Mouse (Mus musculus): ENCODE results near the gene Ces1b. TPM values are rescaled to one million over a fixed set of nuclear protein-coding genes. Genes with fewer than 3 reads are reported as not detected.

Ces1b gene
- total RNA-seq (2014; fragmentation: Nextera tagmentation) (not detected in 2 replicates), total RNA-seq (2017) (not detected in 2 replicates)

DNA sequence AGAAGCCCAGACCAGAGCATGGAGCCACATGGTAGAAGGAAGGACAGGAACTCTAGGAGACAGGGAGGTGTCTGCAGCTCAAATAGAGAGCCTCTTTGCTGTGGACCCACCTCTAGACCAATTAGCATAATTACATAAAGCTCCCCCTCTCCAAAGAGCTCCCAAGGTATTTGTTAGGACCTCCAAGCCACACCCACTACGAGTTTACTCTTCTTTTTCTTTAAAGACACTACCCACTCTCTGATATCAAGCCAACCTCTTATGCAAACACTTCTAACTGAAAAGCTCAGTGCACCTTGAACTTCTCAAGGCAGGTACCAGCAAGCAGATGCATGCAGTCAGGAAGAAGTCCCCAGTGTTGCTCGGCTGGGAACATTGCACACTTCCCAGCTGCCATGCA lies at the start of gene Ces1b:
Gene Ces1b (minus strand): TSS at position 131 of the 400 bp plus-strand sequence.
- ATAC-seq (replicated peaks; ENCODE audit: low FRiP score, low TSS enrichment, poor library complexity, severe bottlenecking), result no peak

GRCm38 (mm10) chr8:93126476-93126875 lies 46.7 kb upstream of the Ces1b start:
- ATAC-seq (replicated peaks; ENCODE audit: low FRiP score, low TSS enrichment, poor library complexity, severe bottlenecking), result no peak

- ATAC-seq (replicated peaks; ENCODE audit: low FRiP score, low TSS enrichment, poor library complexity, severe bottlenecking), result no peak
Observed at GRCm38 (mm10) chr8:93122005-93122404, 42.2 kb upstream of the Ces1b start.

DNA sequence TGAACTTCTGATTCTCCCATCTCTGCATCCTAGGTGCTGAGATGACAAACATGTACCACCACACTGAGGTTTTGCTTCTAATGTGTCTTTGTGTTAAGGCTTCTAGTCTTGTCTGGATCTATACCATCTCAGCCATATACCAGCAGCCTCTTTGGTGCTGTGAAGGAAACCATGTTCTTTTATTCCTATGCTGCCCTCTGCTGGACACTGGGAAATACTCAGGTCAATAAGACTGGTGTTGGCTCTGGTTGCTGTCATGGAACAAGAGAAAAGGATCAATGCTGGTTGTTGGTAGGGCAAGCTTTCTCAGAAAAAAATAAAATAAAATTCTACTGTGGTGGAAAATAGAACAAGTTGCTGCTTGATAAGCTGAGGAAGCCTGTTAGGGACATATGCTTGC lies 15.6 kb upstream of the Ces1b start:
- ATAC-seq (replicated peaks; ENCODE audit: low FRiP score, low TSS enrichment, poor library complexity, severe bottlenecking), result peak; percentile 83

GRCm38 (mm10) chr8:93091324-93091723 lies 11.5 kb upstream of the Ces1b start:
- ATAC-seq (replicated peaks; ENCODE audit: low FRiP score, low TSS enrichment, poor library complexity, severe bottlenecking), result no peak

- no peak for ATAC-seq (replicated peaks; ENCODE audit: low FRiP score, low TSS enrichment, poor library complexity, severe bottlenecking)
Observed at GRCm38 (mm10) chr8:93088686-93089122, 8.9 kb upstream of the Ces1b start.

- no peak for ATAC-seq (replicated peaks; ENCODE audit: low FRiP score, low TSS enrichment, poor library complexity, severe bottlenecking)
Observed at GRCm38 (mm10) chr8:93088193-93088592, 8.4 kb upstream of the Ces1b start.

DNA sequence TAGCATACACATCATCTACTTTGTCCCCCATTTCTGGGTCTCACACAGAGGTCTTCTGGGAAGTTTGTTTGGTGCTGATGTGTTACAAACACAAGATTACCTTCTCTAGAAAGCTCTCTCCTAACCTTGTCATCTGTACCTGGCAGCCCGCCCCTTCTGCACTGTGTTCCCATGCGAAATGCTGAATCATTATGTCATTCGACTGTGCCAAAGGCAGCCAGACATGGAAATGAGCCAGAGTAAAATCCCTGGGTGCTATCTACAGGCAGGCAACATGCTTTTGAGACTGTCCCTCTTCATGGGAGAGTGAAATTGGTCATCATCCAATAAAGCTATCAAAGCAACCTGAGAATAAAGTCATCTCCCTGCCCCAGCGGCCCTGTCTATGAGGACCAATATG lies 4.6 kb downstream of the Ces1b start:
- ATAC-seq (replicated peaks; ENCODE audit: low FRiP score, low TSS enrichment, poor library complexity, severe bottlenecking), result no peak

GRCm38 (mm10) chr8:93063416-93064117 lies 16.2 kb downstream of the Ces1b start:
- ATAC-seq (replicated peaks; ENCODE audit: low FRiP score, low TSS enrichment, poor library complexity, severe bottlenecking), result no peak

GRCm38 (mm10) chr8:93059185-93059584 lies 20.6 kb downstream of the Ces1b start:
- ATAC-seq (replicated peaks; ENCODE audit: low FRiP score, low TSS enrichment, poor library complexity, severe bottlenecking), result peak; percentile 82; the same call in 1 of the 2 replicates

DNA sequence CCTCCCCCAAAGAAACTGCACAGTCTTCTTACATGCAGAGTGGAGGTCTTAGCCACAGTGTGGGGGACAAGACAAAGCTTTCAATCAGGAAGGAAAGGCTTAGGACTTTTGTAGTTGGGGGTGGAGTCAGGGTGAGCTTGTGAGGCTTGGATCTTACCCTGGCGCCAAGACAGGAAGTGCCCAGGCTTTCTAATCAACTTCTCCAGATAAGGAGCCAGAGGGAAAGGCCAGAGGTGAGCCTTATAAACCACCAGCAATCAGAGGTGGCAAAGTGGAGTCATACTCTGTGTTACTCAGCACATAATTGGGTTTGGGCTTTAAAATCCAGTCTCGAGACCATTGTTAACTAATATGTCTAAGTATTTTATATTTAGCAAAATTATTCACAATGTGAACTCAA lies 24.6 kb downstream of the Ces1b start:
- no peak for ATAC-seq (replicated peaks; ENCODE audit: low FRiP score, low TSS enrichment, poor library complexity, severe bottlenecking)

- no peak for ATAC-seq (replicated peaks; ENCODE audit: low FRiP score, low TSS enrichment, poor library complexity, severe bottlenecking)
Observed at GRCm38 (mm10) chr8:93048510-93049416, 31.1 kb downstream of the Ces1b start.

- no peak for ATAC-seq (replicated peaks; ENCODE audit: low FRiP score, low TSS enrichment, poor library complexity, severe bottlenecking)
Observed at GRCm38 (mm10) chr8:93048092-93048491, 31.7 kb downstream of the Ces1b start, which contains the start of gene Ces1a. Gene Ces1a, minus strand, starts transcription at chr8:93048192.

DNA sequence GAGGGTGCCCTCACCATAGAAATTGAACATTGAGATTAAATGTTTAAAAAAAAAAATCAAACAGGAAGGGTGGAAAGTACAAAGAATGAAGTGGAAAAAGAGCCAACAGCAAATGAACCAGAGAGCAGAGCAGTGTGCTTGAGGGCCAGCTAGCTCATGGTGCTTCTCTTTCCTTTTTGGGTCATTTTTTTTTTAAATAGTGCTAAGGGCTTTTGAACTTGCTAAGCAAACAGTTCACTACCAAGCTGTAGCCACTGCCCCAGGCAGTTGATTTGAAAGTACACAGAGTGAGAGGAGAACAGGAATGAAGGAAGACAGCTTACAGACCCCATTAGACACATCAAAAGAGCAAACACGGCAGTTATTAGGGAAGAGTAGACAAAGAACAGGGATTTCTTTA lies 36.7 kb downstream of the Ces1b start:
- ATAC-seq (replicated peaks; ENCODE audit: low FRiP score, low TSS enrichment, poor library complexity, severe bottlenecking), result no peak

- ATAC-seq (replicated peaks; ENCODE audit: low FRiP score, low TSS enrichment, poor library complexity, severe bottlenecking), result no peak
Observed at GRCm38 (mm10) chr8:93040776-93041567, 38.8 kb downstream of the Ces1b start.

- ATAC-seq (replicated peaks; ENCODE audit: low FRiP score, low TSS enrichment, poor library complexity, severe bottlenecking), result no peak
Observed at GRCm38 (mm10) chr8:93040256-93040655, 39.6 kb downstream of the Ces1b start.

DNA sequence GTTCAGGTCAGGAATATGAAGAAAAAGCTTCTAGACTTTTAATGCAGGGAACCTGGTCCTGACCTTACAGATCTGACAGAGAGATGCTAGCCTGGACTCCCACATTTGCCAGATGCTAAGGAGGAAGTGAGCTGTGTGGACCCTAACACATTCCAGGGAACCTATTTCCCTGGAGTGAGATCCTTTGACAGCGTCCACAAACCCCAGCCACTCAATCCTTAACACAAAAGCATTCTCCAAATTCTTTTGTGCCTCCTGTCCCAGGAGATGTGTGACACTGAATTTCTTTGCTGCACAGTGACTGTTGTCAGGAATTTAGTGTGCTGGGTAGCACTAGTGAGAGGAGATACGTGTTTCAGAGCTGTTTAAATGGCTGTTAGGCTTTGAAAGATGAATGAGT lies 41.0 kb downstream of the Ces1b start:
- ATAC-seq (replicated peaks; ENCODE audit: low FRiP score, low TSS enrichment, poor library complexity, severe bottlenecking), result no peak

DNA sequence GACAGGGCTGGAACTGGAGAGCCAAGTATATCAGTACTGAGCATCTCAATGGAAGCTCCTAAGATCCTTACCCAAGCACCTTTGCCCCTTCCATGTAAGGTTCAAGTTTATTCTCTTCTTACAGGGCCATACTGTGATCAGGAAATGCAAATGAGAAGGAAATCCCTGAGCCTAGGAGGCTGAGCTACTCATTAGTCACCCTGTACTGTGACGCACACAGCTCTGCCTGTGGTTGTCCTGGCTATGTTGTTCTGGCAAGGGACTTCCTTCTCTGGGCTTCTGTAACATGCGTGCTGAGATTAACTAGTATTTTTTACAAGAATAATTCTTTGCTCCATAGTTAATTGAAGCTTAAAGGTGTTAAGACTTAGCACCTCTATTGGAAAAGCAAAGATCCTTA lies 49.2 kb downstream of the Ces1b start:
- no peak for ATAC-seq (replicated peaks; ENCODE audit: low FRiP score, low TSS enrichment, poor library complexity, severe bottlenecking)

GRCm38 (mm10) chr8:93021738-93022137 lies 58.1 kb downstream of the Ces1b start:
- no peak for ATAC-seq (replicated peaks; ENCODE audit: low FRiP score, low TSS enrichment, poor library complexity, severe bottlenecking)

DNA sequence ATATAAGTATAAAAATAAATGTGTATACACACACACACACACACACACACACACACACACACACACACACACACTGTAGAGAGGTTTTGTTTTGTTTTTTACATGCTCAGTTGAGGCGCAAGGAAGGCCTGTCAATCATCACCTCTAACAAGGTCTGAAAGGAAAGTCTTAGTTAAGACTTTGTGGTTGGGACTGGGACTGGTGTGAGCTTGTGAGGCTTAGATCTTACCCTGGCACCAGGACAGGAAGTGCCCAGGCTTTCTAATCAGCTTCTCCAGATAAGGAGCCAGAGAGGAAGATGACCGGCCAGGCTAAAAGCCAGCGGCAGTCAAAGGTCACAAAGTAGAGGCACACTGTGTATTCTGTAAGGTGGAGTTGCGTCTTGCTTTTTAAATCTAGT lies 65.5 kb downstream of the Ces1b start:
- no peak for ATAC-seq (replicated peaks; ENCODE audit: low FRiP score, low TSS enrichment, poor library complexity, severe bottlenecking)

All from megakaryocyte-erythroid progenitor cell, adult 5-6 weeks (primary cell).